Mouse (Mus musculus) spleen, adult 2 months (tissue): ENCODE measurements around the gene 7530416G11Rik. TPM values are rescaled to one million over a fixed set of nuclear protein-coding genes. Genes with fewer than 3 reads are reported as not detected.

Experiments
- DNase-seq, 2 experiments: peaks; one replicate each; pipeline versions ENCODE4 v3.0.0 to v3.0.0-alpha.2; 2012 to 2021; ENCODE audit warnings: low spot score in 2 of 2, low read depth in 1 of 2
- H3K27ac ChIP-seq: fragments of 200-500 bp; 2 replicates; pipeline ENCODE4 v1.5.1; 2012; ENCODE audit warnings: low read length, inconsistent platforms; ENCODE audit not compliant: insufficient read depth
- H3K27me3 ChIP-seq: fragments of 200-500 bp; 2 replicates; pipeline ENCODE4 v1.6.1; 2012; ENCODE audit warnings: mild to moderate bottlenecking, moderate library complexity, low read length, inconsistent platforms; ENCODE audit not compliant: control insufficient read depth, insufficient read depth
- H3K36me3 ChIP-seq: fragments of 200-500 bp; 2 replicates; pipeline ENCODE4 v1.6.1; 2012; ENCODE audit warnings: mild to moderate bottlenecking, low read length, inconsistent platforms; ENCODE audit not compliant: control insufficient read depth, insufficient read depth
- H3K4me1 ChIP-seq: fragments of 200-500 bp; 2 replicates; pipeline ENCODE4 v1.6.1; 2011; ENCODE audit warnings: inconsistent platforms; ENCODE audit not compliant: control insufficient read depth, insufficient read depth, insufficient read length
- H3K4me3 ChIP-seq: fragments of 200-500 bp; 2 replicates; pipeline ENCODE4 v1.5.1; 2011; ENCODE audit warnings: mild to moderate bottlenecking, inconsistent platforms; ENCODE audit not compliant: insufficient read depth, insufficient read length; ENCODE audit errors: extremely low read depth
- CTCF ChIP-seq: fragments of 200-500 bp; IDR thresholded peaks from 2 replicates; pipeline ENCODE4 v1.5.1; 2011; ENCODE audit warnings: mild to moderate bottlenecking, inconsistent platforms; ENCODE audit not compliant: insufficient read depth, insufficient read length, insufficient replicate concordance; ENCODE audit errors: extremely low read depth
- POLR2A ChIP-seq: fragments of 200-500 bp; IDR thresholded peaks from 2 replicates; pipeline ENCODE4 v1.6.1; 2011; ENCODE audit warnings: low read depth, low read length, inconsistent platforms
- WGBS: fragments of 180-500 bp; shearing (Covaris S2); methylation state at CpG from one replicate; pipeline ENCODE4 v1.1.7; 2018; 5-methylcytosine and 5-hydroxymethylcytosine counted together
- polyA plus RNA-seq: library from polyadenylated mRNA; depleted of rRNA; stranded (reverse); fragments of >200 nt; gene quantifications from 2 replicates; pipeline ENCODE4 v1.2.3, GENCODE M21; 2012

Gene 7530416G11Rik
- polyA plus RNA-seq, 1 experiment, result not detected

- 7% methylated on average over 1 of the region's 1 CpGs for WGBS
- Histone ChIP-seq H3K4me1 (no peaks in the 10 kb centered on the region), H3K36me3 (no peaks in the 10 kb centered on the region), H3K27ac (no peak overlapping the region), H3K27me3 (no peaks in the 10 kb centered on the region), H3K4me3 (no peak overlapping the region)
- DNase-seq, result no peak
- TF ChIP-seq CTCF (no peak), POLR2A (no peak)
Observed at GRCm38 (mm10) chr15:85506680-85507079, 3.7 kb upstream of the 7530416G11Rik start.

- H3K4me3 ChIP-seq, result no peak overlapping the region
- no peaks in the 10 kb centered on the region for H3K27me3 ChIP-seq
- no peak for DNase-seq
- no peak overlapping the region for H3K27ac ChIP-seq
- no peaks in the 10 kb centered on the region for H3K4me1 ChIP-seq
- TF ChIP-seq CTCF (no peak), POLR2A (no peak)
- H3K36me3 ChIP-seq, result no peaks in the 10 kb centered on the region
- 80% methylated on average over 14 of the region's 14 CpGs for whole genome bisulfite sequencing
Observed at GRCm38 (mm10) chr15:85505118-85505925, 2.3 kb upstream of the 7530416G11Rik start.

GRCm38 (mm10) chr15:85500267-85500666, 2.8 kb downstream of the 7530416G11Rik start:
- Histone ChIP-seq H3K27ac (no peak overlapping the region), H3K36me3 (no peaks in the 10 kb centered on the region), H3K4me1 (no peaks in the 10 kb centered on the region), H3K27me3 (no peaks in the 10 kb centered on the region), H3K4me3 (no peak overlapping the region)
- DNase-seq, result no peak
- TF ChIP-seq CTCF, result no peak
- TF ChIP-seq POLR2A, result no peak
- 87% methylated on average over 10 of the region's 10 CpGs for WGBS

GRCm38 (mm10) chr15:85497981-85498475, 5.0 kb downstream of the 7530416G11Rik start:
- Histone ChIP-seq H3K36me3 (no peaks in the 10 kb centered on the region), H3K4me3 (no peak overlapping the region), H3K4me1 (no peaks in the 10 kb centered on the region), H3K27me3 (no peaks in the 10 kb centered on the region), H3K27ac (no peak overlapping the region)
- 75% methylated on average over 10 of the region's 10 CpGs for WGBS
- DNase-seq, result no peak
- no peak for TF ChIP-seq POLR2A
- TF ChIP-seq CTCF, result no peak

- no peak for TF ChIP-seq POLR2A
- TF ChIP-seq CTCF, result no peak
- Histone ChIP-seq H3K27ac (no peak overlapping the region), H3K4me1 (no peaks in the 10 kb centered on the region), H3K4me3 (no peak overlapping the region), H3K27me3 (no peaks in the 10 kb centered on the region), H3K36me3 (no peaks in the 10 kb centered on the region)
- WGBS, result 69% methylated on average over 4 of the region's 4 CpGs
- DNase-seq, result no peak
Observed at GRCm38 (mm10) chr15:85497548-85497947, 5.5 kb downstream of the 7530416G11Rik start.

GRCm38 (mm10) chr15:85494163-85494621, 8.8 kb downstream of the 7530416G11Rik start:
- Histone ChIP-seq H3K4me3 (no peak overlapping the region), H3K36me3 (no peaks in the 10 kb centered on the region), H3K27me3 (no peaks in the 10 kb centered on the region), H3K27ac (no peak overlapping the region), H3K4me1 (no peaks in the 10 kb centered on the region)
- TF ChIP-seq CTCF, result no peak
- TF ChIP-seq POLR2A, result no peak
- WGBS, result 25% methylated on average over 11 of the region's 11 CpGs
- no peak for DNase-seq

GRCm38 (mm10) chr15:85489751-85490150, 13.3 kb downstream of the 7530416G11Rik start:
- H3K4me1 ChIP-seq, result no peaks in the 10 kb centered on the region
- no peak overlapping the region for H3K4me3 ChIP-seq
- H3K27ac ChIP-seq, result no peak overlapping the region
- TF ChIP-seq CTCF (no peak), POLR2A (no peak)
- no peaks in the 10 kb centered on the region for H3K27me3 ChIP-seq
- DNase-seq, result no peak
- WGBS, result 87% methylated on average over 7 of the region's 7 CpGs
- H3K36me3 ChIP-seq, result no peaks in the 10 kb centered on the region
